Mouse (Mus musculus) G1E (cell line): ENCODE data around the gene Ints2. TPM values are rescaled to one million over a fixed set of nuclear protein-coding genes. Genes with fewer than 3 reads are reported as not detected.
A peak's percentile ranks its signal among the peaks of the same experiment; 100 is the strongest.
"Not testable (repeated sequence)": the region's sequence is repeated elsewhere in the genome, so short reads cannot be mapped to it uniquely, and the experiment has no call there.

Experiments used
- ATAC-seq: 2 replicates; pipeline ENCODE4 v1.8.0; 2016; ENCODE audit warnings: mild to moderate bottlenecking; ENCODE audit not compliant: insufficient number of reproducible peaks, poor library complexity, low FRiP score, severe bottlenecking; ENCODE audit errors: extremely low read depth
- DNase-seq: peaks from one replicate; pipeline ENCODE4 v3.0.0; 2012; ENCODE audit warnings: low spot score
- H3K27me3 ChIP-seq: 2 replicates; pipeline ENCODE4 v1.6.1; 2012; ENCODE audit warnings: mild to moderate bottlenecking, low read length, inconsistent platforms; ENCODE audit not compliant: insufficient read depth
- H3K36me3 ChIP-seq: replicated peaks from 2 replicates; pipeline ENCODE3; 2012; ENCODE audit warnings: mild to moderate bottlenecking, inconsistent platforms
- H3K4me1 ChIP-seq: 2 replicates; pipeline ENCODE4 v1.6.1; 2012; ENCODE audit warnings: low read depth, low read length, inconsistent platforms, mixed read lengths; ENCODE audit not compliant: insufficient read depth
- H3K4me3 ChIP-seq: 2 replicates; pipeline ENCODE4 v1.5.1; 2012; ENCODE audit warnings: low read depth, mild to moderate bottlenecking, inconsistent platforms, low read length, moderate library complexity, mixed read lengths
- H3K9me3 ChIP-seq: replicated peaks from 2 replicates; pipeline ENCODE4 v1.6.1; 2012; ENCODE audit warnings: inconsistent platforms
- CTCF ChIP-seq: IDR thresholded peaks from 2 replicates; pipeline ENCODE4 v1.5.1; 2012; ENCODE audit warnings: low read depth, low read length, inconsistent platforms, mixed read lengths
- GATA1 ChIP-seq: IDR thresholded peaks from 2 replicates; pipeline ENCODE4 v1.6.1; 2012; ENCODE audit warnings: borderline replicate concordance, low read length, inconsistent platforms, mixed read lengths
- GATA2 ChIP-seq: IDR thresholded peaks from 2 replicates; pipeline ENCODE4 v1.6.1; 2012; ENCODE audit warnings: low read depth, low read length, inconsistent platforms, borderline replicate concordance
- POLR2AphosphoS5 ChIP-seq: IDR thresholded peaks from 2 replicates; pipeline ENCODE4 v1.6.1; 2012; ENCODE audit warnings: low read depth, low read length, inconsistent platforms; ENCODE audit not compliant: insufficient replicate concordance
- TAL1 ChIP-seq: conservative IDR thresholded peaks from 2 replicates; pipeline ENCODE4 v1.6.1; 2012; ENCODE audit warnings: low read depth, low read length, inconsistent platforms, mixed read lengths
- polyA plus RNA-seq: library from polyadenylated mRNA; stranded (reverse); fragments of >175 nt; gene quantifications from 2 replicates; pipeline ENCODE4 v1.2.3, GENCODE M21; 2012
- total RNA-seq, 2 experiments: library from RNA; stranded (forward) in 1 of 2; stranded (reverse) in 1 of 2; fragments of 200-1000 nt in 1 of 2; fragments of >200 nt in 1 of 2; fragmentation: Nextera tagmentation in 1 of 2; gene quantifications; 2 replicates each; pipeline ENCODE4 v1.2.3; 2014 to 2017

Gene Ints2
- total RNA-seq (2014; fragmentation: Nextera tagmentation) (51.1 and 64.1 TPM in 2 replicates), total RNA-seq (2017) (40.2 and 44.3 TPM in 2 replicates), polyA plus RNA-seq (1.8 and 6.0 TPM in 2 replicates)

DNA sequence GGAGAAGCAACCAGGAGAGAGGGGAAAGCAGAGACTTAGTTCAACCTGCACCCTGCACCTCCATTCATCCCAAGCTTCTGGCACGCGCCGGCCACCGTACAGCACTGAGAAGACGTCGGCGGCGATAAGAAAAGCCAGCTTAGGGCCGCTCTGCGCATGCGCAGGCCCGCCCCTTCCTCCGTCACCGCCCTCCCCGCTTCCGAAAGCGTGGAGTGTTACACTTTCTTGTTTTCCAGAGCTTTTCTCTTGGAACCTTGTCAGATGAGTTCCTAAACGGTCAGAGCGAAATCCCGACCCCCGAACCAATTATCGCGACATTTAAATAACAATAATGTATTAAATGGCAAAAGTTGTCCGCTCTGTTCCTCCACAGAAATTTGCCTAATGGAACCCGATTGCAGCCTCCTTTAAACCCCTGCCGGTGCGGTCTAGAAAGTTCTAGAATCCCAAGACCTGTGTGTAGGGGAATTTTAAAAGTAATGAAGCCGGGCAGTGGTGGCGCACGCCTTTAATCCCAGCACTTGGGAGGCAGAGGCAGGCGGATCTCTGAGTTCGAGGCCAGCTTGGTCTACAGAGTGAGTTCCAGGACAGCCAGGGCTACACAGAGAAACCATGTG is at the start of gene Ints2:
Gene Ints2 (minus strand): TSS at position 116 of the 617 bp plus-strand sequence.
- H3K4me3 ChIP-seq, result peak within 1 kb of the TSS; percentile 79
- no peaks in the 10 kb centered on the region for H3K27me3 ChIP-seq
- peaks cover 30% of the 10 kb centered on the region for H3K36me3 ChIP-seq
- peaks cover 23% of the 10 kb centered on the region for H3K4me1 ChIP-seq
- DNase-seq (peak; percentile 65), ATAC-seq (peak; percentile 73)
- TF ChIP-seq GATA1 (no peak), TAL1 (no peak), CTCF (no peak), GATA2 (no peak), POLR2AphosphoS5 (no peak)
- H3K9me3 ChIP-seq, result no peaks in the 10 kb centered on the region

DNA sequence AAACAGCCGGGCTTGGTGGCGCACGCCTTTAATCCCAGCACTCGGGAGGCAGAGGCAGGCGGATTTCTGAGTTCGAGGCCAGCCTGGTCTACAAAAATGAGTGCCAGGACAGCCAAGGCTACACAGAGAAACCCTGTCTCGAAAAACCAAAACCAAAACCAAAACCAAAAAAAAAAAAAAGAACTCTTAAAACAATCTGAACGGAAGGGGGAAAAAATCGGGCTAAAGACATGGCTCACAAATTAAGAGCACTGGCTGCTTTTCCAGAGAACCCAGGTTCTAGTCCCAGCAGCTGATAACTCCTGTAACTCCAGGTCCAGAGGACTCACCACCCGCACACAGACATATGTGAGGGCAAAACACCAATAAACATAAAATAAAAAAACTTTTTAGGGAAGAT is 34.8 kb upstream of the Ints2 start:
- peaks cover 59% of the 10 kb centered on the region for H3K36me3 ChIP-seq
- H3K9me3 ChIP-seq, H3K27me3 ChIP-seq, H3K4me3 ChIP-seq, H3K4me1 ChIP-seq, DNase-seq, ATAC-seq: not testable (repeated sequence)

DNA sequence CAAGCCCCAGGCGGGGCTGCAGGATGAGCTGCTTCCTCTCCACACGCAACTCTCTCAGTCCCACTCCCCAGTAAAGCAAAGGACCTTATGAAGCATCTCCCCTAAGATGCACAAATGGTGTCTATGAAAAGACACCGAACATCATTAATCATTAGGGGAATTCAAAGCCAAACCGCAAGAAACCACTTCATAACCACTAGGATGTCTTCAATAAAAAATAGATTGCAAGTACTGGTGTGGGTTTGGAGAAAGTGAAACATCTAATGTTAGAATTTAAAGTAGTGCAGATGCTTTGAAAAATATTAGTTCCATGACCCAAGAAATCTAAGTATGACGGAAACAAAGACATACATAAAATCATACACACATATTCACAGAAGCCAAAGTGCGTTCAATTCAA is 34.3 kb upstream of the Ints2 start:
- H3K27me3 ChIP-seq, result no peaks in the 10 kb centered on the region
- H3K4me1 ChIP-seq, result peaks cover 2% of the 10 kb centered on the region; the same call in 1 of the 2 replicates
- peaks cover 57% of the 10 kb centered on the region for H3K36me3 ChIP-seq
- ATAC-seq (no peak), DNase-seq (no peak)
- TF ChIP-seq GATA1, result no peak
- no peak overlapping the region for H3K4me3 ChIP-seq
- no peaks in the 10 kb centered on the region for H3K9me3 ChIP-seq

DNA sequence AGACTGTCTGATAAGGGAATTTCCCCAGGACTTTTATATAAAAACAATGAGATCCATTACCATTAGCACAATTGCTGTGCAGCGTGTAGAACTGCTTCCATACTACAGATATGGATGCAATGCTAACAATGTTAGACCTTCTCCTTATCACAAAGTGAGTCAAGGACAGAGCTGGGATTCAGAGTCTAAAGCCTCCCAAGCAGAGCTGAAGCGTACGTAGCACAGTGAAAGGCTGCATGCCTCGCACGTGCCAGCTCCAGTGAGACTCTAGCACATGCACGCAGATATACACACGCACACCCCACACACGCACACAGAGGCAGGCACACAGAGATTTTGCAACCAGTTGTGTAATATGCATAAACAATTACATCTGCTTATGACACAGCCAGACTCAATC is 28.4 kb upstream of the Ints2 start:
- TF ChIP-seq GATA2 (no peak), GATA1 (no peak), CTCF (no peak), POLR2AphosphoS5 (no peak), TAL1 (no peak)
- no peaks in the 10 kb centered on the region for H3K4me1 ChIP-seq
- no peaks in the 10 kb centered on the region for H3K9me3 ChIP-seq
- ATAC-seq (no peak), DNase-seq (no peak)
- H3K4me3 ChIP-seq, result no peak overlapping the region
- H3K36me3 ChIP-seq, result peaks cover 78% of the 10 kb centered on the region
- no peaks in the 10 kb centered on the region for H3K27me3 ChIP-seq

DNA sequence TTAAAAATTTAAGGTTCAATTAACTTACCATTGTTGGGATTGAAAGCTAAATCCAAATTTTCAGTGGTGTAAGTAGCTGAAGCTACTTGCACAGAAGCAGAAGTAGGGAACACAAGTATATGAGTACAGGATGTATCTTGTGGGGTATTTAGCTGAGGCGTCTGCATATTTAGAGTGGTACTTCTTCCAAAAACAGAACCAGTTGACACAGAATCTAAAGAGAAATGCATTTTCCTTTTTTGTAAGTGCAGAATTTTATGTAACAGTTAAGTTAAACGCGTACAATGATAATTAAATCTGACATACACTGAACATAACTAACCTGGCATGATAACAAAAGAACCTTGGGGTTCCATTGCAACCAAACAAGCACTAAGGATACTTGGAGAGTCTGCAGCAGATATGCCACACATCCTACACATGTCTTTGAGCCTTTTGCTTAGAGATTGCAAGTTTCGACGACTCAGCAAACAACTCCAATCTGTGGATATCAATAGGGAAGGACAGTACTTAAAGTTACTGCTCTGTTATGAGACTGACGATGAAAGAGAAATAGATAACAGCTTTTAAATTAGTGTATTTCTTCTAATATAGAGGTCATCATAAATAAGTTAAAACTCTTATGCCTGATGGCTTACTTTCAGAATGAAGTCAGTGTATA is 21.2 kb upstream of the Ints2 start:
- DNase-seq, result no peak

DNA sequence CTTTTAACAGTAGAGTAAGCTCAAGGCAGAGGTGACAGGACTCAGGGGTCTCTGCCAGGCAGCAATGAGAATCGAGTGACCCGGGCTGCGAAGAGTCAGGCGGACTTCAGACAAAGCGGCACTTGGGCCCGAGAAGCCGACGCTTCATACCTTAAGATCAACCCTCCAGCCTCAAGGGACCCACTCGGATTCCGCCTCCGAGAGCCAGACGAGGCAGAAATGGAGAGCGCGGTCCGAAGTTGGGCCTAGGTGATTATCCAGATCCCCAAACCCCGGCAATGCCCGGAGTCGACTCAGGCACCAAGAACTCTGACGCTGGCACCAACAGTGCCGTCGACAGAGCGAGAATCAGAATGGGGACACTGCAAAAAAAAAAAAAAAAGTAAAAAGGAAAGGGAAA is 321 bp downstream of the Ints2 start:
- ATAC-seq, result peak; percentile 15; the same call in 1 of the 2 replicates
- Histone ChIP-seq H3K4me1 (peaks cover 23% of the 10 kb centered on the region), H3K27me3 (no peaks in the 10 kb centered on the region), H3K4me3 (peak overlapping the region; percentile 79), H3K9me3 (no peaks in the 10 kb centered on the region), H3K36me3 (peaks cover 35% of the 10 kb centered on the region)
- TF ChIP-seq CTCF (no peak), TAL1 (no peak), GATA2 (no peak), GATA1 (no peak), POLR2AphosphoS5 (no peak)
- DNase-seq, result peak; percentile 10

More for the DNA sequence above, 21.2 kb upstream of the Ints2 start:
- Histone ChIP-seq H3K4me1 (no peaks in the 10 kb centered on the region), H3K27me3 (no peaks in the 10 kb centered on the region), H3K36me3 (peaks cover 82% of the 10 kb centered on the region), H3K9me3 (no peaks in the 10 kb centered on the region), H3K4me3 (no peak overlapping the region)
- ATAC-seq, result no peak
- TF ChIP-seq GATA1, result no peak
- TF ChIP-seq CTCF, result no peak
- no peak for TF ChIP-seq POLR2AphosphoS5
- no peak for TF ChIP-seq GATA2
- no peak for TF ChIP-seq TAL1

DNA sequence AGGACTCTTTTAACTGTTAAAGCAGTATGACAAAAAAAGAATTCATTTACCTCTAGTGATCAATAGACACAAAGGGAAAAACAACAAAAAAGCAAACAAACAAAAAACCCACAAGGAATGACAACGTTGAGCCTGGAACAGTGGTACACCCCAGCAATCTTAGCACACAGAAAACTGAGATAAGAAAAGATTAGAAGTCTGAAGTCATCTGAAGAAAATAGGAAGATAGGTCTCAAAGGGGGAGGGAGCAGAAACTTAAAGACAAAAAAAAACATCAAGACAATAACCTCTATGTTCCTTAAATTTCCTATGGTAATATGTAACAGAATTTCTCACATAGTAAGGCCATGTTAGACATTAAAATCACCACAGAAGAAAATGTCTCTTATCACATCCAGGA is 4.0 kb downstream of the Ints2 start:
- DNase-seq (no peak), ATAC-seq (no peak)
- Histone ChIP-seq H3K4me3 (no peak overlapping the region), H3K36me3 (peaks cover 66% of the 10 kb centered on the region), H3K27me3 (no peaks in the 10 kb centered on the region), H3K4me1 (peaks cover 23% of the 10 kb centered on the region), H3K9me3 (no peaks in the 10 kb centered on the region)
- TF ChIP-seq TAL1 (no peak), CTCF (no peak), GATA2 (no peak), POLR2AphosphoS5 (no peak), GATA1 (no peak)
